Mouse (Mus musculus) thymus, postnatal 10 days (tissue): ENCODE measurements at regions not wholly inside any gene's neighbourhood (a gene's known extent, or its start where the extent isn't known, plus 50 kb on each side); places are given as distances from the start of the nearest gene placed in this dataset.

ENCODE experiments used
- DNase-seq, 2 experiments: peaks; one replicate each; pipeline ENCODE4 v3.0.0; 2021; ENCODE audit warnings: low spot score in 2 of 2

GRCm38 (mm10) chr11:19651929-19652328, 272.2 kb upstream of the Spred2 start:
- no peak for DNase-seq

- no peak for DNase-seq
These were observed 264.7 kb upstream of the Spred2 start for GRCm38 (mm10) chr11:19659511-19659910.

GRCm38 (mm10) chr11:19666732-19667131, 257.4 kb upstream of the Spred2 start:
- DNase-seq, result no peak

- DNase-seq, result no peak
These were observed 253.2 kb upstream of the Spred2 start for GRCm38 (mm10) chr11:19670853-19671530.

- DNase-seq, result no peak
These were observed 251.2 kb upstream of the Spred2 start for GRCm38 (mm10) chr11:19673012-19673411.

- no peak for DNase-seq
These were observed 247.7 kb upstream of the Spred2 start for GRCm38 (mm10) chr11:19676514-19676913.

- DNase-seq, result no peak
These were observed 245.1 kb upstream of the Spred2 start for GRCm38 (mm10) chr11:19679041-19679440.

GRCm38 (mm10) chr11:19679669-19680068, 244.5 kb upstream of the Spred2 start:
- DNase-seq, result no peak

GRCm38 (mm10) chr11:19701198-19701597, 223.0 kb upstream of the Spred2 start:
- no peak for DNase-seq

GRCm38 (mm10) chr11:19708821-19709220, 215.4 kb upstream of the Spred2 start:
- DNase-seq, result no peak

GRCm38 (mm10) chr11:19709337-19709736, 214.8 kb upstream of the Spred2 start:
- DNase-seq, result no peak

- DNase-seq, result no peak
These were observed 211.1 kb upstream of the Spred2 start for GRCm38 (mm10) chr11:19713091-19713490.

- DNase-seq, result no peak
These were observed 210.6 kb upstream of the Spred2 start for GRCm38 (mm10) chr11:19713597-19713996.

GRCm38 (mm10) chr11:19714211-19714610, 210.0 kb upstream of the Spred2 start:
- DNase-seq, result no peak

GRCm38 (mm10) chr11:19714888-19715595, 209.1 kb upstream of the Spred2 start:
- DNase-seq, result no peak

GRCm38 (mm10) chr11:19718165-19718564, 206.0 kb upstream of the Spred2 start:
- DNase-seq, result no peak

GRCm38 (mm10) chr11:19729031-19729430, 195.1 kb upstream of the Spred2 start:
- DNase-seq, result no peak

- DNase-seq, result no peak
These were observed 193.4 kb upstream of the Spred2 start for GRCm38 (mm10) chr11:19730747-19731146.

- DNase-seq, result no peak
These were observed 188.1 kb upstream of the Spred2 start for GRCm38 (mm10) chr11:19736076-19736475.

- no peak for DNase-seq
These were observed 187.2 kb upstream of the Spred2 start for GRCm38 (mm10) chr11:19736926-19737325.

GRCm38 (mm10) chr11:19737331-19737730, 186.8 kb upstream of the Spred2 start:
- no peak for DNase-seq

- DNase-seq, result no peak
These were observed 186.4 kb upstream of the Spred2 start for GRCm38 (mm10) chr11:19737807-19738206.

- no peak for DNase-seq
These were observed 184.5 kb upstream of the Spred2 start for GRCm38 (mm10) chr11:19739527-19740151.
